Mouse (Mus musculus) cerebellum, adult 2 months (tissue): ENCODE data around the gene Fanca.

Experiments
- CTCF ChIP-seq: fragments of 200-500 bp; IDR thresholded peaks from 2 replicates; pipeline ENCODE4 v1.5.1; 2011; ENCODE audit warnings: low read depth, mild to moderate bottlenecking, control low read depth, low read length, moderate library complexity, borderline replicate concordance; ENCODE audit not compliant: insufficient read depth
- POLR2A ChIP-seq: fragments of 200-500 bp; IDR thresholded peaks from 2 replicates; pipeline ENCODE4 v1.6.1; 2011; ENCODE audit warnings: low read length, control low read depth, borderline replicate concordance; ENCODE audit not compliant: insufficient read depth

DNA sequence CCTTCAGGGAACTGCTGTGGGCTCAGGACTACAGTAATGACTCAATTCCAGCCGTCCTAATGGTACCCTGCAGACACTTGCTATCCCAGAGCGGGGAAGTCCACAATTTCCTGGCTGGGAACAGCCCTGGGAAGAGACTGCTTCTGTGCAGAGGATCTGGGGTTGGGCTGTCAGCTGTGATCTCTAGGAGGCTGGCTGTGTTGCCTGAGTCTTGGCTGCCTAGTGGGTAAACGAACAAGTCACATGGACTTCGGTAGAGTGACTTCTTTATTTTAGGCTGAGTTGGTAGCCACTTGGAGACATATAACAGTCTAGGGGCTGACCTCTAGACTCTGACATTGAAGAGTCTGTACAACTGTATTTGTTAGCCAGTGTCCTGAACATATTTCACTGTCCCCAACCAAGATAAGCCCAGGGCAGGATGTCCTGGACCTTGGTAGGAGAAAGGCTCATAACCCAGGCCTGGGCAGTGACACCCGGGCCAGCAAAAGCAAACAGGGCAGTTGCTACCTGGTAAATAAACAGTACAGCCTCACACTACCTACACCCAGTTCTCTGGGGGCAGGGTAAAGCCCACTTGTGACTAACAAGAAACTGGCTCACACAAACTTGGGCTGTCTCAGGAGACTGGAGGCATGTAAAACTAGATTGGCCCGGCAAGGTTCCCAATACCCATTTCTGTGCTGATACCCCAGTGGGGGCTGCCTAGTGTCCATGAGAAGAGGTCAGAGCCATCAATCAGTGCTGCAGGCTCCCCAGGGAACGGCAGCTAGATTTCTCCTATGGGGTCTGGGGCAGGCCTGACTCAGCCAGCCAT lies 76.1 kb downstream of the Fanca start:
- no peak for TF ChIP-seq CTCF
- no peak for TF ChIP-seq POLR2A
